Mouse (Mus musculus) liver, embryonic 14.5 days (tissue): ENCODE results near the gene Hcrtr1. TPM values are rescaled to one million over a fixed set of nuclear protein-coding genes. Genes with fewer than 3 reads are reported as not detected.

ENCODE experiments used
- ATAC-seq: fragments of 200-750 bp; cut with Nextera tagmentation; 2 replicates; pipeline ENCODE4 v1.8.0; 2017; ENCODE audit warnings: moderate number of reproducible peaks, mild to moderate bottlenecking, moderate library complexity; ENCODE audit not compliant: insufficient read depth
- DNase-seq, 3 experiments: peaks; one replicate each; pipeline ENCODE4 v3.0.0-alpha.2; 2012 to 2013; ENCODE audit warnings: low read depth in 3 of 3, low spot score in 3 of 3
- H3K27ac ChIP-seq: fragments of 300-500 bp; sonication (generic); 2 replicates; pipeline ENCODE4 v1.5.1; 2014; ENCODE audit warnings: moderate library complexity, mild to moderate bottlenecking, control low read depth, inconsistent platforms
- H3K27me3 ChIP-seq: fragments of 300-500 bp; sonication (generic); 2 replicates; pipeline ENCODE4 v1.6.1; 2014; ENCODE audit warnings: mild to moderate bottlenecking, low read length, moderate library complexity; ENCODE audit not compliant: control insufficient read depth, insufficient read depth
- H3K36me3 ChIP-seq: fragments of 300-500 bp; sonication (generic); replicated peaks from 2 replicates; pipeline ENCODE4 v1.6.1; 2014; ENCODE audit warnings: low read depth; ENCODE audit not compliant: control insufficient read depth, insufficient read depth
- H3K4me1 ChIP-seq, 2 experiments: fragments of 200-500 bp in 1 of 2; fragments of 300-500 bp in 1 of 2; sonication (generic) in 1 of 2; replicated peaks; 2 replicates each; pipeline ENCODE4 v1.6.1; 2012 to 2014; ENCODE audit warnings: antibody characterized with exemption in 1 of 2, inconsistent platforms in 1 of 2, low read length in 1 of 2; ENCODE audit not compliant: control insufficient read depth in 2 of 2, insufficient read depth in 2 of 2
- H3K4me2 ChIP-seq: fragments of 300-500 bp; sonication (generic); 2 replicates; pipeline ENCODE4 v1.6.1; 2014; ENCODE audit warnings: low read depth, mild to moderate bottlenecking, control low read depth, moderate library complexity
- H3K4me3 ChIP-seq, 2 experiments: fragments of 200-500 bp in 1 of 2; fragments of 300-500 bp in 1 of 2; sonication (generic) in 1 of 2; 2 replicates each; pipeline ENCODE4 v1.5.1; 2012 to 2014; ENCODE audit warnings: low read depth in 2 of 2, low read length in 2 of 2, mild to moderate bottlenecking in 2 of 2, control low read depth in 1 of 2, inconsistent platforms in 1 of 2, moderate library complexity in 1 of 2; ENCODE audit not compliant: insufficient read depth in 1 of 2
- H3K9ac ChIP-seq: fragments of 300-500 bp; sonication (generic); replicated peaks from 2 replicates; pipeline ENCODE4 v1.6.1; 2014; ENCODE audit warnings: mild to moderate bottlenecking, control low read depth, moderate library complexity
- H3K9me3 ChIP-seq: fragments of 300-500 bp; sonication (generic); 2 replicates; pipeline ENCODE4 v1.6.1; 2016; ENCODE audit warnings: low read length, mixed read lengths; ENCODE audit not compliant: control insufficient read depth
- CTCF ChIP-seq: IDR thresholded peaks from 2 replicates; pipeline ENCODE4 v1.5.1; 2016; ENCODE audit warnings: antibody characterized with exemption, low read depth, control low read depth
- EP300 ChIP-seq: IDR thresholded peaks from 2 replicates; pipeline ENCODE4 v1.6.1; 2016; ENCODE audit warnings: antibody characterized with exemption, low read depth
- WGBS: fragments of 180-500 bp; shearing (Covaris S2); extraction: QIAGEN DNeasy Blood & Tissue Kit; methylation state at CpG from one replicate; pipeline ENCODE4 v1.1.7; 2014; ENCODE audit not compliant: insufficient replicate concordance; 5-methylcytosine and 5-hydroxymethylcytosine counted together
- polyA plus RNA-seq, 2 experiments: library from polyadenylated mRNA; depleted of rRNA in 1 of 2; stranded (reverse) in 1 of 2; unstranded in 1 of 2; fragments of >200 nt; fragmentation: Nextera tagmentation in 1 of 2; extraction: Ambion mirVana in 1 of 2; gene quantifications; 2 replicates each; pipeline versions ENCODE4 v1.2.1 to v1.2.3; 2012 to 2014

Gene Hcrtr1
- polyA plus RNA-seq, 2 experiments, result not detected

DNA sequence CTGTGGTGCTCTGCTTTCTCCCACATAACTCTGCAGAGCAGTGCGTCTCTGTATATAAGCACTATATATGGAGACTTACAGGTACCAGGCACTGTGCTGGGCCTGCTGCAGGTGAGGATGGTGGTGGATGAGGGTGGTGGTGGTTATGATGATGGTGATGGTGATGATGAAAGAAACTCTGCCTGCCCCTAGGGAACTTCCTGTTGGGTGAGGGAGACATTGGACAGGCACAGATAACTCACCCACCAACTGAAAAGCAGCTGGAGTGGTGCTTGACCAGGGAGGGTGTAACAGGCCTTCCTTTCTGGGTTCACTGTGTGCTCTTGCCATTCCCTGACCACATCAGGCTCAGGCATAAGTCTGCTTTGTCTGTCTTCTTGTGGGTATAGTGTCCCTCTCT is 26.4 kb downstream of the Hcrtr1 start:
- no peaks in the 10 kb centered on the region for H3K36me3 ChIP-seq
- no peaks in the 10 kb centered on the region for H3K27me3 ChIP-seq
- peaks cover 13 to 28% of the 10 kb centered on the region in 2 experiments for H3K4me1 ChIP-seq
- ATAC-seq (no peak), DNase-seq (no peak)
- H3K27ac ChIP-seq, result peak overlapping the region; percentile 12; the same call in 1 of the 2 replicates
- H3K9ac ChIP-seq, result no peak overlapping the region
- no peak overlapping the region for H3K4me3 ChIP-seq
- WGBS, result 83% methylated on average over 1 of the region's 1 CpGs
- no peak overlapping the region for H3K4me2 ChIP-seq
- no peak for TF ChIP-seq CTCF
- no peak for TF ChIP-seq EP300
- no peaks in the 10 kb centered on the region for H3K9me3 ChIP-seq

DNA sequence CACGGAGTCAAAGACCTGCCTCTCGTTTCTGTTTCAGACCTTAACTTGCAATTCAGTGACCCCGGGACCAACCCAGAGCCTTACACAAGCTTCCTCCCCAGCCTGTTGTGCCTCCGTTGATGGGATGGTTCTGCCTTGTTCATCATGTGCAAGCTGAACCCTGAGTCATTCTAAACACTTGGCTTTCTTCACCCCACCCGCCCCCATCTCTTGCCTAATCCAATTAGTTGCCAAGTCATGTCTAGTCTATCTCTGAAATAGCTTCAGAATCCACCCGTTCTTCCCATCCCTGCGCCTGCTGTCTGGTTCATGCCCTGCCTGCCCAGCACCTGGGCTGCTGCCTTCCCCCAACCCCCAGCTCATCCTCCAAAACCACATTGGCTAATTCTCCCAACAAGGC is 26.9 kb downstream of the Hcrtr1 start:
- Histone ChIP-seq H3K4me1 (peaks cover 13 to 28% of the 10 kb centered on the region in 2 experiments), H3K4me3 (no peak overlapping the region), H3K27ac (peak overlapping the region; percentile 12; the same call in 1 of the 2 replicates), H3K9me3 (no peaks in the 10 kb centered on the region), H3K27me3 (no peaks in the 10 kb centered on the region), H3K9ac (no peak overlapping the region), H3K36me3 (no peaks in the 10 kb centered on the region), H3K4me2 (no peak overlapping the region)
- DNase-seq (peak in 1 of 3 experiments; percentile 36), ATAC-seq (peak; percentile 29; the same call in 1 of the 2 replicates)
- 58% methylated on average over 7 of the region's 7 CpGs for WGBS
- TF ChIP-seq EP300, result no peak
- TF ChIP-seq CTCF, result no peak

DNA sequence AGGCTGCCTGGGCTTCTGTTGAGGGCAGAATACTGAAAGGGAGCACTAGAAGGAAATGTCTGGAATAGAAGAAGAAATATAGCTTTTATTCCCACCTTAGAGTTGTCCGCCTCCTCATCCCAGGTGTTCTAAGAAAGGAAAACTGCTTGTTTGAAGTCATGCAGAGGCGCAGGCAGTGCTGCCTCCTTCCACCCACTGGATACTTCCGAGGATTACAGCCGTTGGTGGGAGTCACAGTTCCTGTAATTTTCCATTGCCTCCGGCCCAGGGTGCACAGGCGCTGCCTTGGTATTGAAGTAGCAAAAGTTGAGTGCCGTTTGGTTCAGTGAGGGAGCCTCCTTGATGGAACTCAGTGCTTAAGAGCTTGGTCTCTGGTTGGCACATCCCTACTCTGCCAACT is 29.1 kb downstream of the Hcrtr1 start:
- ATAC-seq, result no peak
- 78% methylated on average over 7 of the region's 7 CpGs for WGBS
- TF ChIP-seq CTCF, result no peak
- TF ChIP-seq EP300, result no peak
- Histone ChIP-seq H3K27ac (no peak overlapping the region), H3K9me3 (no peaks in the 10 kb centered on the region), H3K4me3 (no peak overlapping the region), H3K4me2 (no peak overlapping the region; the same call in 1 of the 2 replicates), H3K27me3 (no peaks in the 10 kb centered on the region), H3K4me1 (peaks cover 16 to 32% of the 10 kb centered on the region in 2 experiments), H3K9ac (no peak overlapping the region), H3K36me3 (no peaks in the 10 kb centered on the region)
- no peak for DNase-seq

- WGBS, result 70% methylated on average over 9 of the region's 9 CpGs
- Histone ChIP-seq H3K4me1 (peaks cover 16 to 33% of the 10 kb centered on the region in 2 experiments), H3K9me3 (no peaks in the 10 kb centered on the region), H3K9ac (no peak overlapping the region), H3K36me3 (no peaks in the 10 kb centered on the region), H3K4me3 (no peak overlapping the region), H3K4me2 (no peak overlapping the region; the same call in 1 of the 2 replicates), H3K27ac (no peak overlapping the region), H3K27me3 (no peaks in the 10 kb centered on the region)
- DNase-seq (no peak), ATAC-seq (no peak)
- TF ChIP-seq EP300 (no peak), CTCF (no peak)
Measured at GRCm38 (mm10) chr4:130109666-130110065, 29.5 kb downstream of the Hcrtr1 start.

DNA sequence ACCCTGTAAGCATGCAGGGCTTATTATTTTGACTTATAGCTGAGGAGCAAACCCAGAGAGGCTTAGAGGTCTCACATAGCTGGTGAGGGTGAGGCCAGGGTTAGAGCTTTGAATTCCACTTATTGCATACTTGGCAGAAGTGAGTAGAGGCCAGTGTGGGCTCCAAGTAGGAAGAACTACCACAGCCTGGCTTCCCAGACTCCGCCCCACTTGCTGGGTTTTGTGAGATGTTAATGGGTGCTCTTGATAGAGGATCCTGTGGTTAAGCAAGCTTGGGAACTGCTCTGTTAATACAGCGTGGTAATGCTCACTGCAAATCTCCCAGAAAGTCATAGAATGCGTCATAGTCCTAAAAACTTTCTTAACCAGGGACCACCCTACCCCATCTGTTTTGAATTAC is 30.2 kb downstream of the Hcrtr1 start:
- Histone ChIP-seq H3K9ac (peak overlapping the region; percentile 86), H3K4me1 (peaks cover 16 to 36% of the 10 kb centered on the region in 2 experiments), H3K9me3 (no peaks in the 10 kb centered on the region), H3K36me3 (no peaks in the 10 kb centered on the region), H3K27ac (0 out of 2 replicates have a peak overlapping the region, but pooled peaks have one; percentile 89), H3K4me3 (peak overlapping the region in 1 of 2 experiments; percentile 91; a peak in 2 of 4 replicates), H3K27me3 (no peaks in the 10 kb centered on the region), H3K4me2 (peak overlapping the region; percentile 85)
- 36% methylated on average over 3 of the region's 3 CpGs for WGBS
- DNase-seq, result no peak
- no peak for TF ChIP-seq CTCF
- TF ChIP-seq EP300, result no peak
- ATAC-seq, result no peak
